Mouse (Mus musculus): ENCODE results near the gene Mamdc4. TPM values are rescaled to one million over a fixed set of nuclear protein-coding genes. Genes with fewer than 3 reads are reported as not detected.

The Mamdc4 gene
- polyA plus RNA-seq, 2 experiments: 1.4 to 10.9 TPM

DNA sequence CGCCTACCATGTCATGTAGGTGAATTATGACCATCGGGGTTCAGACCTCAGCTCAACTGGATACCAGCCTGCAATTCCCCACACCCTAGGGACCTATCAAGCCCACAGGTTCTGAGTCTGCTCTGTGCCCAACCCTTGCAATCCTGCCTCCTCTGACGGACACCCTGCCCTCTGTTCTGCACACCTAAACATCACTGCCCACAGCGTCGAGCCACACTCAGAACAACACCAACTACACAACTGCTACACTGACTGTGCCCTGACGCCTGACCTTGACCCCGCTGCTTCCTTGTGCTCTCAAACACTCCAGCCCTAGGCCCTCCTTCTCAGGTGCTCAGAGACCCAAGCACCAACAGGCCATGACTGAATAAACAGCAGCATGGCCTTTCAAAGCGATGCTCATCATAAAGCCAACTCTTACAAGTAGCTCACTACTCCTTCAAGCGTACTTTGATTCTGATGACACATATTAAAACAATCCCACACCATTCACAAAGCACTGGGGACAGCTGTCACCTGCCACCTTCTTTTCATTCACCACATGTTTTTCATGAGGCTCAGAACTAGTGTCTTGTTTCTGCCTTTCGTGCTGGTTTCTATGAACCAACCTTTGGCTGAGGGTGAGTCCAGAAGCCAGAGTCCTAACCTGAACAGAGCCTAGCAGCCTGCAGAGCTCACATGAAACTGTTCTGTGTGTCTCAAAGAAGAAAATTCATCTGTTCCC is 32.8 kb downstream of the Mamdc4 start:
- ATAC-seq (ENCODE audit: low FRiP score, low read depth) (no peak), DNase-seq (ENCODE audit: low spot score) (no peak)
- no peak for TF ChIP-seq POLR2A (IDR thresholded peaks at IDR 0.05; ENCODE audit: borderline replicate concordance, extremely low read depth, insufficient read depth, insufficient read length)
- no peak overlapping the region for H3K4me3 ChIP-seq (replicated peaks; ENCODE audit: low read length)
- no peak overlapping the region for H3K9ac ChIP-seq (ENCODE audit: low read depth, low read length, severe bottlenecking)
- H3K27me3 ChIP-seq (ENCODE audit: control insufficient read depth, insufficient read depth, low read length): no peaks in the 10 kb centered on the region
- H3K4me1 ChIP-seq (ENCODE audit: control insufficient read depth, insufficient read depth, low read length): peaks cover 2% of the 10 kb centered on the region; the same call in 1 of the 2 replicates
- peaks cover 21% of the 10 kb centered on the region for H3K36me3 ChIP-seq (ENCODE audit: control insufficient read depth, insufficient read depth, low read length)
- no peaks in the 10 kb centered on the region for H3K9me3 ChIP-seq (ENCODE audit: control insufficient read depth, low read length)
- no peak overlapping the region for H3K4me2 ChIP-seq (replicated peaks; ENCODE audit: low read depth, low read length, severe bottlenecking)
- H3K27ac ChIP-seq (replicated peaks; ENCODE audit: low read depth, low read length): no peak overlapping the region
- 72% methylated on average over 10 of the region's 10 CpGs for WGBS

DNA sequence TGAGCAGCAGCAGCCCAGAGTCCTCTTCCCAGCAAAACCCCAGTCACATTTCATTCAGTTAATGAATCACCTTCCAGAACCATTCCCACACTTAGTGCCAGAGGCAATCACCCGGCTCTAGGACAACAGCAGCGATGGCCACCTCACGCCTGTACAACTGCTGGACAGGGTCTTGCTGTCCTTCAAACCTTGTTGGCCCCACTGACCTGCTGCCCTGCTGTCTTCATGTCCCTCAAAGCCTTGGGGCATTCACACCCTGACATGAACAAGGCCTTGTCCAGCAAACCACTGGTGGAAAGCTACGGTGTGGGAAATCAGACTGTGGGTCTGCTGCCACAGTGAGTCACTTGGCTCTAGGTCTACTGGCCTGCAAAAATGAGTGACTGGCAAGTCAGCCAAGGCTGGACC is 34.1 kb downstream of the Mamdc4 start:
- peaks cover 2% of the 10 kb centered on the region; the same call in 1 of the 2 replicates for H3K4me1 ChIP-seq (ENCODE audit: control insufficient read depth, insufficient read depth, low read length)
- H3K36me3 ChIP-seq (ENCODE audit: control insufficient read depth, insufficient read depth, low read length): peaks cover 34% of the 10 kb centered on the region
- no peaks in the 10 kb centered on the region for H3K27me3 ChIP-seq (ENCODE audit: control insufficient read depth, insufficient read depth, low read length)
- H3K9ac ChIP-seq (ENCODE audit: low read depth, low read length, severe bottlenecking): no peak overlapping the region
- TF ChIP-seq POLR2A (IDR thresholded peaks at IDR 0.05; ENCODE audit: borderline replicate concordance, extremely low read depth, insufficient read depth, insufficient read length): no peak
- H3K27ac ChIP-seq (replicated peaks; ENCODE audit: low read depth, low read length): no peak overlapping the region
- 90% methylated on average over 4 of the region's 4 CpGs for WGBS
- DNase-seq (ENCODE audit: low spot score) (no peak), ATAC-seq (ENCODE audit: low FRiP score, low read depth) (no peak)
- no peak overlapping the region for H3K4me2 ChIP-seq (replicated peaks; ENCODE audit: low read depth, low read length, severe bottlenecking)
- H3K9me3 ChIP-seq (ENCODE audit: control insufficient read depth, low read length): no peaks in the 10 kb centered on the region
- H3K4me3 ChIP-seq (replicated peaks; ENCODE audit: low read length): no peak overlapping the region

DNA sequence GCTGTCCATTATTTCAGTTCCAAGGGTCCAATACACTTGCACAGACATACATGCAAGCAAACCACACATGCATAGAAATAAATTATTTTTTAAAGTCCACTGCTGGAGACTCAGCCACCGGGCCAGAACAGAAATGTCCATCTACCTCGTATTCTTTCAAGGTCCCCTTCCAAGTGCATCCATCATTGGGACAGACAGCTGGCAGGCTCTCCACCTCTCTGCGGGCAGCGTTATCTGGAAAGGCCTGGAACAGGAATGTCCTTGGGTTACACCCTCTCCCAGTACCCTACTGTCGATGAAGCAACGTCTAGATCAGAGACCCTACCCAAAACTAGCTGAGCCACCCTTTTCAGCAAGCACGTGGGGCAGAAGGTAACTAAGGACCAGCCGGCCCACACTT is 38.1 kb downstream of the Mamdc4 start:
- H3K4me2 ChIP-seq (replicated peaks; ENCODE audit: low read depth, low read length, severe bottlenecking): no peak overlapping the region
- ATAC-seq (ENCODE audit: low FRiP score, low read depth) (no peak), DNase-seq (ENCODE audit: low spot score) (no peak)
- no peak overlapping the region for H3K27ac ChIP-seq (replicated peaks; ENCODE audit: low read depth, low read length)
- H3K36me3 ChIP-seq (ENCODE audit: control insufficient read depth, insufficient read depth, low read length): peaks cover 60% of the 10 kb centered on the region
- no peaks in the 10 kb centered on the region for H3K9me3 ChIP-seq (ENCODE audit: control insufficient read depth, low read length)
- H3K4me1 ChIP-seq (ENCODE audit: control insufficient read depth, insufficient read depth, low read length): no peaks in the 10 kb centered on the region
- no peak for TF ChIP-seq POLR2A (IDR thresholded peaks at IDR 0.05; ENCODE audit: borderline replicate concordance, extremely low read depth, insufficient read depth, insufficient read length)
- no peak overlapping the region for H3K4me3 ChIP-seq (replicated peaks; ENCODE audit: low read length)
- WGBS: 95% methylated on average over 8 of the region's 8 CpGs
- no peak overlapping the region for H3K9ac ChIP-seq (ENCODE audit: low read depth, low read length, severe bottlenecking)
- H3K27me3 ChIP-seq (ENCODE audit: control insufficient read depth, insufficient read depth, low read length): no peaks in the 10 kb centered on the region

- WGBS: 93% methylated on average over 2 of the region's 2 CpGs
Measured at GRCm38 (mm10) chr2:25534866-25535182, 39.8 kb downstream of the Mamdc4 start.

GRCm38 (mm10) chr2:25534178-25534865 is 40.3 kb downstream of the Mamdc4 start:
- WGBS: 87% methylated on average over 3 of the region's 3 CpGs
- no peak overlapping the region for H3K9ac ChIP-seq (ENCODE audit: low read depth, low read length, severe bottlenecking)
- H3K4me3 ChIP-seq (replicated peaks; ENCODE audit: low read length): no peak overlapping the region
- no peaks in the 10 kb centered on the region for H3K9me3 ChIP-seq (ENCODE audit: control insufficient read depth, low read length)
- H3K36me3 ChIP-seq (ENCODE audit: control insufficient read depth, insufficient read depth, low read length): peaks cover 79% of the 10 kb centered on the region
- H3K4me1 ChIP-seq (ENCODE audit: control insufficient read depth, insufficient read depth, low read length): no peaks in the 10 kb centered on the region
- DNase-seq (ENCODE audit: low spot score): no peak
- H3K27me3 ChIP-seq (ENCODE audit: control insufficient read depth, insufficient read depth, low read length): no peaks in the 10 kb centered on the region
- no peak for ATAC-seq (ENCODE audit: low FRiP score, low read depth)
- H3K27ac ChIP-seq (replicated peaks; ENCODE audit: low read depth, low read length): no peak overlapping the region
- H3K4me2 ChIP-seq (replicated peaks; ENCODE audit: low read depth, low read length, severe bottlenecking): no peak overlapping the region
- no peak for TF ChIP-seq POLR2A (IDR thresholded peaks at IDR 0.05; ENCODE audit: borderline replicate concordance, extremely low read depth, insufficient read depth, insufficient read length)

More at GRCm38 (mm10) chr2:25534866-25535182, 39.8 kb downstream of the Mamdc4 start:
- Histone ChIP-seq H3K4me3 (replicated peaks; ENCODE audit: low read length) (no peak overlapping the region), H3K4me1 (ENCODE audit: control insufficient read depth, insufficient read depth, low read length) (no peaks in the 10 kb centered on the region), H3K9ac (ENCODE audit: low read depth, low read length, severe bottlenecking) (no peak overlapping the region), H3K27ac (replicated peaks; ENCODE audit: low read depth, low read length) (no peak overlapping the region), H3K27me3 (ENCODE audit: control insufficient read depth, insufficient read depth, low read length) (no peaks in the 10 kb centered on the region), H3K9me3 (ENCODE audit: control insufficient read depth, low read length) (no peaks in the 10 kb centered on the region), H3K4me2 (replicated peaks; ENCODE audit: low read depth, low read length, severe bottlenecking) (no peak overlapping the region), H3K36me3 (ENCODE audit: control insufficient read depth, insufficient read depth, low read length) (peaks cover 76% of the 10 kb centered on the region)
- no peak for DNase-seq (ENCODE audit: low spot score)
- TF ChIP-seq POLR2A (IDR thresholded peaks at IDR 0.05; ENCODE audit: borderline replicate concordance, extremely low read depth, insufficient read depth, insufficient read length): no peak
- no peak for ATAC-seq (ENCODE audit: low FRiP score, low read depth)

All from limb, embryonic 14.5 days (tissue).